ENCODE assay signal across 12 mouse cellular contexts in genomic region chr17:15650089-15650742, GRCm38 (mm10).
"Had no signal": no experiment of that assay in that cellular context is flagged by ENCODE, and none has a peak within 500 bp of the region (broad histone marks: within the 10 kb centered on the region; RNA-seq: fewer than 3 reads in every experiment).

No protein-coding gene starts in this region.

- H3K27ac ChIP-seq: layer of hippocampus, adult 2 months; liver, embryonic 13.5 days; midbrain, embryonic 12.5 days; midbrain, embryonic 15.5 days had no signal

- H3K27me3 ChIP-seq: liver, embryonic 13.5 days; midbrain, embryonic 12.5 days; midbrain, embryonic 15.5 days had no signal

- H3K36me3 ChIP-seq: liver, embryonic 13.5 days; midbrain, embryonic 12.5 days; midbrain, embryonic 15.5 days had no signal

- H3K4me2 ChIP-seq: liver, embryonic 13.5 days; midbrain, embryonic 12.5 days; midbrain, embryonic 15.5 days had no signal

- H3K4me1 ChIP-seq: liver, embryonic 13.5 days; midbrain, embryonic 12.5 days; midbrain, embryonic 15.5 days had no signal

- H3K9me3 ChIP-seq: liver, embryonic 13.5 days; midbrain, embryonic 12.5 days; midbrain, embryonic 15.5 days had no signal

- ATAC-seq: midbrain, embryonic 15.5 days had no signal

- H3K9ac ChIP-seq: liver, embryonic 13.5 days; midbrain, embryonic 12.5 days; midbrain, embryonic 15.5 days had no signal

- DNase-seq: kidney, adult 11 months; kidney, postnatal 14 days; layer of hippocampus, adult 9-11 months; liver, embryonic 13.5 days; lung, adult 2 months; lung, postnatal 14 days; lung, postnatal 4 days; thymus, adult 18-20 months; thymus, postnatal 36 days had no signal

- H3K4me3 ChIP-seq: layer of hippocampus, adult 2 months; liver, embryonic 13.5 days; midbrain, embryonic 12.5 days; midbrain, embryonic 15.5 days had no signal
